Mouse (Mus musculus) brain, embryonic 14.5 days (tissue): ENCODE data around the gene Scrg1. TPM values are rescaled to one million over a fixed set of nuclear protein-coding genes. Genes with fewer than 3 reads are reported as not detected.
A peak's percentile ranks its signal among the peaks of the same experiment; 100 is the strongest.
"Not testable (repeated sequence)": the region's sequence is repeated elsewhere in the genome, so short reads cannot be mapped to it uniquely, and the experiment has no call there.

Experiments used
- DNase-seq: peaks from one replicate; pipeline ENCODE4 v3.0.0-alpha.2; 2011; ENCODE audit warnings: low read depth
- CTCF ChIP-seq: fragments of 200-500 bp; IDR thresholded peaks from 2 replicates; pipeline ENCODE4 v1.5.1; 2012; ENCODE audit warnings: inconsistent platforms, mild to moderate bottlenecking, moderate library complexity, borderline replicate concordance; ENCODE audit not compliant: insufficient read depth, insufficient read length; ENCODE audit errors: extremely low read depth
- POLR2A ChIP-seq: fragments of 200-500 bp; IDR thresholded peaks from 2 replicates; pipeline ENCODE4 v1.6.1; 2012; ENCODE audit warnings: mild to moderate bottlenecking, inconsistent platforms, borderline replicate concordance; ENCODE audit not compliant: poor library complexity, insufficient read depth, insufficient read length, severe bottlenecking; ENCODE audit errors: extremely low read depth
- polyA plus RNA-seq: library from polyadenylated mRNA; depleted of rRNA; stranded (reverse); fragments of >200 nt; gene quantifications from 2 replicates; pipeline ENCODE4 v1.2.3, GENCODE M21; 2012

Scrg1 gene
- polyA plus RNA-seq, 1 experiment: 5.7 TPM

- no peak for DNase-seq
- no peak for TF ChIP-seq CTCF
- TF ChIP-seq POLR2A: no peak
Observed at GRCm38 (mm10) chr8:57489896-57490295, 34.2 kb downstream of the Scrg1 start.

GRCm38 (mm10) chr8:57491873-57492272 is 36.1 kb downstream of the Scrg1 start:
- no peak for TF ChIP-seq POLR2A
- TF ChIP-seq CTCF: no peak
- DNase-seq: no peak

- no peak for TF ChIP-seq POLR2A
- no peak for TF ChIP-seq CTCF
- peak; percentile 88 for DNase-seq
Observed at GRCm38 (mm10) chr8:57498494-57498846, 42.7 kb downstream of the Scrg1 start.

- peak; percentile 94 for DNase-seq
- no peak for TF ChIP-seq POLR2A
- TF ChIP-seq CTCF: no peak
Observed at GRCm38 (mm10) chr8:57498847-57499511, 43.3 kb downstream of the Scrg1 start.

GRCm38 (mm10) chr8:57503641-57504040 is 47.9 kb downstream of the Scrg1 start:
- TF ChIP-seq POLR2A: no peak
- TF ChIP-seq CTCF: peak; percentile 68; the same call in 1 of the 2 replicates
- peak; percentile 74 for DNase-seq

GRCm38 (mm10) chr8:57505500-57505899 is 49.8 kb downstream of the Scrg1 start:
- not testable (repeated sequence) for DNase-seq

GRCm38 (mm10) chr8:57507556-57508063 is 51.9 kb downstream of the Scrg1 start:
- no peak for DNase-seq
- TF ChIP-seq POLR2A (no peak), CTCF (no peak)

- no peak for DNase-seq
- TF ChIP-seq CTCF (no peak), POLR2A (no peak)
Observed at GRCm38 (mm10) chr8:57508657-57509056, 52.9 kb downstream of the Scrg1 start.

GRCm38 (mm10) chr8:57510791-57511315 is 55.1 kb downstream of the Scrg1 start:
- no peak for DNase-seq
- TF ChIP-seq CTCF (no peak), POLR2A (0 out of 2 replicates have a peak, but pooled peaks have one; percentile 6)

GRCm38 (mm10) chr8:57511316-57512118 is 55.8 kb downstream of the Scrg1 start, which contains the start of gene Hmgb2:
TSS of gene Hmgb2 (plus strand) at chr8:57511907.
- peak; percentile 100 for DNase-seq
- no peak for TF ChIP-seq CTCF
- TF ChIP-seq POLR2A: peak; percentile 56; the same call in 1 of the 2 replicates

GRCm38 (mm10) chr8:57512141-57513056 is 56.7 kb downstream of the Scrg1 start:
- TF ChIP-seq CTCF: no peak
- no peak for TF ChIP-seq POLR2A
- peak; percentile 56 for DNase-seq

GRCm38 (mm10) chr8:57513178-57513661 is 57.5 kb downstream of the Scrg1 start:
- DNase-seq: not testable (repeated sequence)

GRCm38 (mm10) chr8:57516685-57517084 is 61.0 kb downstream of the Scrg1 start:
- DNase-seq: not testable (repeated sequence)

GRCm38 (mm10) chr8:57517723-57518122 is 62.0 kb downstream of the Scrg1 start:
- TF ChIP-seq POLR2A (no peak), CTCF (no peak)
- DNase-seq: no peak
